Comparison of ENCODE assay signal across 43 mouse cellular contexts in the genomic region with DNA sequence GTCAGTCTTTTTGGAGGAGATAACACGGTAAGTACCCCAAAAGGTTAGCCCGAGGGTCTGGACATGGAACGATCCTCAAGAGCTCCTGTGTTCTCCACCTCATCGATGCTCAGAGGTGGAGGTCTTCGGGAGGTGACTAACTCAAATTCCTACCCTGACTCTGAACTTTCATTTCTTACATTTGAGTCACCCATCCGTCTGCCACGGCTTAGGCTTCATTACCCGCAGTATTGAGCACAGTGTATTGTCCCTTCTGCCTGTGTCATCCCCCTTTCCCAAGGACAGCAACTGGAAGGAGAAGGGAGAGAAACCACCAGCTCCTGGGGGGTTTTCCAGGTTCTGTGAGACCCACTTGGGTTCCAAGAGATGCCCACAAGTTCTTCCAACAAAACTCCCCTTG. TPM values are rescaled to one million over a fixed set of nuclear protein-coding genes. Genes with fewer than 3 reads are reported as not detected.
"Had no signal": no experiment of that assay in that cellular context is flagged by ENCODE, and none has a peak within 500 bp of the region (broad histone marks: within the 10 kb centered on the region; RNA-seq: fewer than 3 reads in every experiment).

No protein-coding gene starts in this region.

- H3K36me3 ChIP-seq: heart, embryonic 13.5 days; heart, embryonic 15.5 days; hindbrain, embryonic 10.5 days; hindbrain, embryonic 12.5 days; hindbrain, embryonic 13.5 days; hindbrain, embryonic 15.5 days; intestine, embryonic 15.5 days; kidney, embryonic 15.5 days had no signal

- H3K4me3 ChIP-seq: heart, embryonic 13.5 days; heart, embryonic 15.5 days; hindbrain, embryonic 10.5 days; hindbrain, embryonic 12.5 days; hindbrain, embryonic 13.5 days; hindbrain, embryonic 15.5 days; intestine, embryonic 15.5 days; kidney, embryonic 15.5 days; layer of hippocampus, adult 2 months; left cerebral cortex, adult 2 months had no signal

- H3K9me3 ChIP-seq: heart, embryonic 13.5 days; heart, embryonic 15.5 days; hindbrain, embryonic 10.5 days; hindbrain, embryonic 12.5 days; hindbrain, embryonic 13.5 days; hindbrain, embryonic 15.5 days; intestine, embryonic 15.5 days; kidney, embryonic 15.5 days had no signal

- ATAC-seq: hindbrain, embryonic 16.5 days; hindbrain, postnatal 0 days; inflammation-experienced regulatory T-cells, adult 6 months; intestine, embryonic 15.5 days; intestine, embryonic 16.5 days; intestine, postnatal 0 days had no signal

- H3K4me2 ChIP-seq: heart, embryonic 13.5 days; heart, embryonic 15.5 days; hindbrain, embryonic 12.5 days; hindbrain, embryonic 13.5 days; hindbrain, embryonic 14.5 days; hindbrain, embryonic 15.5 days; intestine, embryonic 15.5 days; kidney, embryonic 15.5 days had no signal

- H3K27ac ChIP-seq: heart, embryonic 13.5 days; heart, embryonic 15.5 days; hindbrain, embryonic 10.5 days; hindbrain, embryonic 12.5 days; hindbrain, embryonic 13.5 days; hindbrain, embryonic 14.5 days; hindbrain, embryonic 15.5 days; hindbrain, postnatal 0 days; intestine, embryonic 15.5 days; kidney, embryonic 15.5 days; kidney, postnatal 0 days; layer of hippocampus, adult 2 months; left cerebral cortex, adult 2 months had no signal

- H3K9ac ChIP-seq: heart, embryonic 13.5 days; heart, embryonic 15.5 days; hindbrain, embryonic 12.5 days; hindbrain, embryonic 13.5 days; hindbrain, embryonic 14.5 days; hindbrain, embryonic 15.5 days; intestine, embryonic 15.5 days; kidney, embryonic 15.5 days had no signal

- DNase-seq: heart, postnatal 10 days; heart, postnatal 14 days; heart, postnatal 36 days; heart, postnatal 4 days; kidney, adult 11 months; kidney, adult 18-20 months; kidney, adult 2 months; kidney, adult 8-10 months; kidney, adult 9 months; kidney, postnatal 10 days; kidney, postnatal 14 days; kidney, postnatal 25 days; kidney, postnatal 36 days; kidney, postnatal 4 days; layer of hippocampus, adult 9-11 months; layer of hippocampus, postnatal 36 days had no signal

RNA-seq across cellular contexts. Expression of gene Alox12e, which starts 2.3 kb away (rescaled TPM):
- total RNA-seq: heart, postnatal 10 days; heart, postnatal 36 days; hematopoietic stem cell, adult 5-6 weeks; hindbrain, postnatal 0 days; layer of hippocampus, adult 18-20 months; layer of hippocampus, adult 2 months; layer of hippocampus, postnatal 10 days; layer of hippocampus, postnatal 14 days; layer of hippocampus, postnatal 25 days; layer of hippocampus, postnatal 36 days had no signal
- polyA plus RNA-seq: heart, embryonic 13.5 days; heart, embryonic 14.5 days; heart, postnatal 0 days; hindbrain, embryonic 10.5 days; hindbrain, embryonic 11.5 days; hindbrain, embryonic 12.5 days; hindbrain, embryonic 13.5 days; hindbrain, embryonic 14.5 days; hindbrain, embryonic 15.5 days; inflammation-experienced regulatory T-cells, adult 6 months; intestine, embryonic 15.5 days; intestine, embryonic 16.5 days; intestine, postnatal 0 days; kidney, adult 2 months; kidney, embryonic 14.5 days; kidney, embryonic 15.5 days had no signal

RNA-seq across cellular contexts. Expression of gene Alox15, which starts 27.1 kb away (rescaled TPM):
- total RNA-seq: hindbrain, postnatal 0 days; layer of hippocampus, postnatal 10 days; layer of hippocampus, postnatal 14 days; layer of hippocampus, postnatal 25 days; layer of hippocampus, postnatal 36 days; left cerebral cortex, adult 18-20 months; left cerebral cortex, adult 2 months had no signal
- polyA plus RNA-seq: heart, embryonic 14.5 days; hindbrain, embryonic 11.5 days; hindbrain, embryonic 12.5 days; hindbrain, embryonic 15.5 days; hindbrain, embryonic 16.5 days; hindbrain, postnatal 0 days had no signal
